Mouse (Mus musculus): ENCODE data around the gene Tmeff1. TPM values are rescaled to one million over a fixed set of nuclear protein-coding genes. Genes with fewer than 3 reads are reported as not detected.

Tmeff1 gene
- polyA plus RNA-seq, 1 experiment, result 39.8 TPM

GRCm38 (mm10) chr4:48585241-48586098, 496 bp downstream of the Tmeff1 start:
- TF ChIP-seq POLR2A (IDR thresholded peaks at IDR 0.05; ENCODE audit: control insufficient read depth, low read depth, low read length) (peak; percentile 3), CTCF (IDR thresholded peaks at IDR 0.05; ENCODE audit: control insufficient read depth, insufficient read depth, insufficient replicate concordance, low read depth, low read length) (no peak)
- Histone ChIP-seq H3K27me3 (ENCODE audit: control insufficient read depth, insufficient read depth, low read length) (no peaks in the 10 kb centered on the region), H3K27ac (ENCODE audit: control insufficient read depth, insufficient read depth, low read depth, low read length) (peak overlapping the region; percentile 85), H3K4me1 (ENCODE audit: control insufficient read depth, insufficient read depth, low read length) (peaks cover 8% of the 10 kb centered on the region), H3K36me3 (ENCODE audit: control insufficient read depth, insufficient read depth, low read length) (no peaks in the 10 kb centered on the region), H3K4me3 (ENCODE audit: control insufficient read depth, low read depth, low read length) (peak overlapping the region; percentile 97)

- H3K27me3 ChIP-seq (ENCODE audit: control insufficient read depth, insufficient read depth, low read length), result no peaks in the 10 kb centered on the region
- peak overlapping the region; percentile 85 for H3K27ac ChIP-seq (ENCODE audit: control insufficient read depth, insufficient read depth, low read depth, low read length)
- H3K36me3 ChIP-seq (ENCODE audit: control insufficient read depth, insufficient read depth, low read length), result no peaks in the 10 kb centered on the region
- peak overlapping the region; percentile 97 for H3K4me3 ChIP-seq (ENCODE audit: control insufficient read depth, low read depth, low read length)
- peaks cover 8% of the 10 kb centered on the region for H3K4me1 ChIP-seq (ENCODE audit: control insufficient read depth, insufficient read depth, low read length)
- TF ChIP-seq POLR2A (IDR thresholded peaks at IDR 0.05; ENCODE audit: control insufficient read depth, low read depth, low read length) (no peak), CTCF (IDR thresholded peaks at IDR 0.05; ENCODE audit: control insufficient read depth, insufficient read depth, insufficient replicate concordance, low read depth, low read length) (no peak)
Measured at GRCm38 (mm10) chr4:48586099-48586821, 1.3 kb downstream of the Tmeff1 start.

GRCm38 (mm10) chr4:48587526-48587925, 2.6 kb downstream of the Tmeff1 start:
- peak overlapping the region; percentile 60; the same call in 1 of the 2 replicates for H3K4me3 ChIP-seq (ENCODE audit: control insufficient read depth, low read depth, low read length)
- H3K4me1 ChIP-seq (ENCODE audit: control insufficient read depth, insufficient read depth, low read length), result peaks cover 8% of the 10 kb centered on the region
- TF ChIP-seq CTCF (IDR thresholded peaks at IDR 0.05; ENCODE audit: control insufficient read depth, insufficient read depth, insufficient replicate concordance, low read depth, low read length) (no peak), POLR2A (IDR thresholded peaks at IDR 0.05; ENCODE audit: control insufficient read depth, low read depth, low read length) (no peak)
- H3K27ac ChIP-seq (ENCODE audit: control insufficient read depth, insufficient read depth, low read depth, low read length), result no peak overlapping the region
- no peaks in the 10 kb centered on the region for H3K36me3 ChIP-seq (ENCODE audit: control insufficient read depth, insufficient read depth, low read length)
- no peaks in the 10 kb centered on the region for H3K27me3 ChIP-seq (ENCODE audit: control insufficient read depth, insufficient read depth, low read length)

- H3K27ac ChIP-seq (ENCODE audit: control insufficient read depth, insufficient read depth, low read depth, low read length), result no peak overlapping the region
- peaks cover 8% of the 10 kb centered on the region for H3K4me1 ChIP-seq (ENCODE audit: control insufficient read depth, insufficient read depth, low read length)
- H3K36me3 ChIP-seq (ENCODE audit: control insufficient read depth, insufficient read depth, low read length), result no peaks in the 10 kb centered on the region
Measured at GRCm38 (mm10) chr4:48588576-48588975, 3.6 kb downstream of the Tmeff1 start.

GRCm38 (mm10) chr4:48590862-48591261, 5.9 kb downstream of the Tmeff1 start:
- Histone ChIP-seq H3K36me3 (ENCODE audit: control insufficient read depth, insufficient read depth, low read length) (no peaks in the 10 kb centered on the region), H3K27me3 (ENCODE audit: control insufficient read depth, insufficient read depth, low read length) (no peaks in the 10 kb centered on the region), H3K27ac (ENCODE audit: control insufficient read depth, insufficient read depth, low read depth, low read length) (no peak overlapping the region), H3K4me1 (ENCODE audit: control insufficient read depth, insufficient read depth, low read length) (peaks cover 5% of the 10 kb centered on the region), H3K4me3 (ENCODE audit: control insufficient read depth, low read depth, low read length) (no peak overlapping the region)
- TF ChIP-seq CTCF (IDR thresholded peaks at IDR 0.05; ENCODE audit: control insufficient read depth, insufficient read depth, insufficient replicate concordance, low read depth, low read length) (no peak), POLR2A (IDR thresholded peaks at IDR 0.05; ENCODE audit: control insufficient read depth, low read depth, low read length) (no peak)

More at GRCm38 (mm10) chr4:48588576-48588975, 3.6 kb downstream of the Tmeff1 start:
- TF ChIP-seq POLR2A (IDR thresholded peaks at IDR 0.05; ENCODE audit: control insufficient read depth, low read depth, low read length) (no peak), CTCF (IDR thresholded peaks at IDR 0.05; ENCODE audit: control insufficient read depth, insufficient read depth, insufficient replicate concordance, low read depth, low read length) (no peak)
- Histone ChIP-seq H3K4me3 (ENCODE audit: control insufficient read depth, low read depth, low read length) (peak overlapping the region; percentile 36), H3K27me3 (ENCODE audit: control insufficient read depth, insufficient read depth, low read length) (no peaks in the 10 kb centered on the region)

- TF ChIP-seq POLR2A (IDR thresholded peaks at IDR 0.05; ENCODE audit: control insufficient read depth, low read depth, low read length), result no peak
- TF ChIP-seq CTCF (IDR thresholded peaks at IDR 0.05; ENCODE audit: control insufficient read depth, insufficient read depth, insufficient replicate concordance, low read depth, low read length), result no peak
- Histone ChIP-seq H3K27me3 (ENCODE audit: control insufficient read depth, insufficient read depth, low read length) (no peaks in the 10 kb centered on the region), H3K4me1 (ENCODE audit: control insufficient read depth, insufficient read depth, low read length) (no peaks in the 10 kb centered on the region; the same call in 1 of the 2 replicates), H3K27ac (ENCODE audit: control insufficient read depth, insufficient read depth, low read depth, low read length) (no peak overlapping the region), H3K4me3 (ENCODE audit: control insufficient read depth, low read depth, low read length) (no peak overlapping the region), H3K36me3 (ENCODE audit: control insufficient read depth, insufficient read depth, low read length) (no peaks in the 10 kb centered on the region)
Measured at GRCm38 (mm10) chr4:48591390-48591789, 6.4 kb downstream of the Tmeff1 start.

GRCm38 (mm10) chr4:48592328-48592727, 7.4 kb downstream of the Tmeff1 start:
- no peaks in the 10 kb centered on the region for H3K27me3 ChIP-seq (ENCODE audit: control insufficient read depth, insufficient read depth, low read length)

More at GRCm38 (mm10) chr4:48592328-48592727, 7.4 kb downstream of the Tmeff1 start:
- H3K36me3 ChIP-seq (ENCODE audit: control insufficient read depth, insufficient read depth, low read length), result no peaks in the 10 kb centered on the region
- H3K27ac ChIP-seq (ENCODE audit: control insufficient read depth, insufficient read depth, low read depth, low read length), result no peak overlapping the region
- no peaks in the 10 kb centered on the region; the same call in 1 of the 2 replicates for H3K4me1 ChIP-seq (ENCODE audit: control insufficient read depth, insufficient read depth, low read length)
- H3K4me3 ChIP-seq (ENCODE audit: control insufficient read depth, low read depth, low read length), result no peak overlapping the region
- TF ChIP-seq POLR2A (IDR thresholded peaks at IDR 0.05; ENCODE audit: control insufficient read depth, low read depth, low read length) (no peak), CTCF (IDR thresholded peaks at IDR 0.05; ENCODE audit: control insufficient read depth, insufficient read depth, insufficient replicate concordance, low read depth, low read length) (no peak)
